Mouse (Mus musculus) midbrain, embryonic 16.5 days (tissue): ENCODE data around the gene Rpl32. TPM values are rescaled to one million over a fixed set of nuclear protein-coding genes. Genes with fewer than 3 reads are reported as not detected.
"Not testable (repeated sequence)": the region's sequence is repeated elsewhere in the genome, so short reads cannot be mapped to it uniquely, and the experiment has no call there.

ENCODE experiments used
- ATAC-seq: fragments of 200-750 bp; cut with Nextera tagmentation; 2 replicates; pipeline ENCODE4 v1.8.0; 2017; ENCODE audit warnings: moderate TSS enrichment
- H3K27ac ChIP-seq: fragments of 300-500 bp; sonication (generic); 2 replicates; pipeline ENCODE4 v1.5.1; 2014; ENCODE audit warnings: mild to moderate bottlenecking, low read length, mixed read lengths
- H3K27me3 ChIP-seq: fragments of 300-500 bp; sonication (generic); 2 replicates; pipeline ENCODE4 v1.6.1; 2014; ENCODE audit warnings: low read depth, low read length, mixed read lengths; ENCODE audit not compliant: control insufficient read depth, insufficient read depth
- H3K36me3 ChIP-seq: fragments of 300-500 bp; sonication (generic); 2 replicates; pipeline ENCODE4 v1.6.1; 2014; ENCODE audit warnings: mild to moderate bottlenecking, low read length, moderate library complexity, mixed read lengths; ENCODE audit not compliant: control insufficient read depth, insufficient read depth
- H3K4me1 ChIP-seq: fragments of 300-500 bp; sonication (generic); 2 replicates; pipeline ENCODE4 v1.6.1; 2014; ENCODE audit warnings: mild to moderate bottlenecking, low read length, mixed read lengths; ENCODE audit not compliant: control insufficient read depth, insufficient read depth
- H3K4me2 ChIP-seq: fragments of 300-500 bp; sonication (generic); 2 replicates; pipeline ENCODE4 v1.6.1; 2014; ENCODE audit warnings: mild to moderate bottlenecking, low read length, mixed read lengths
- H3K4me3 ChIP-seq: fragments of 300-500 bp; sonication (generic); 2 replicates; pipeline ENCODE4 v1.5.1; 2014; ENCODE audit warnings: low read depth, mild to moderate bottlenecking, low read length, moderate library complexity, mixed read lengths
- H3K9ac ChIP-seq: fragments of 300-500 bp; sonication (generic); 2 replicates; pipeline ENCODE4 v1.6.1; 2014; ENCODE audit warnings: low read depth, low read length, mixed read lengths
- H3K9me3 ChIP-seq: fragments of 300-500 bp; sonication (generic); replicated peaks from 2 replicates; pipeline ENCODE4 v1.6.1; 2014; ENCODE audit warnings: mild to moderate bottlenecking, low read length, mixed read lengths; ENCODE audit not compliant: control insufficient read depth, poor library complexity, severe bottlenecking
- WGBS: fragments of 180-500 bp; shearing (Covaris S2); extraction: QIAGEN DNeasy Blood & Tissue Kit; methylation state at CpG from one replicate; pipeline ENCODE4 v1.1.7; 2014; 5-methylcytosine and 5-hydroxymethylcytosine counted together
- polyA plus RNA-seq: library from polyadenylated mRNA; unstranded; fragments of >200 nt; fragmentation: Nextera tagmentation; extraction: Ambion mirVana; gene quantifications from 2 replicates; pipeline ENCODE4 v1.2.1, GENCODE M21; 2015

Rpl32 gene
- polyA plus RNA-seq, 1 experiment from 2014 or later = 855 TPM

- H3K27me3 ChIP-seq = no peaks in the 10 kb centered on the region
- no peak for ATAC-seq
- H3K27ac ChIP-seq = no peak overlapping the region
- H3K4me1 ChIP-seq = no peaks in the 10 kb centered on the region
- H3K36me3 ChIP-seq = peaks cover 5% of the 10 kb centered on the region; the same call in 1 of the 2 replicates
- WGBS = 58% methylated on average over 5 of the region's 8 CpGs
- no peaks in the 10 kb centered on the region for H3K9me3 ChIP-seq
- no peak overlapping the region for H3K4me3 ChIP-seq
- no peak overlapping the region for H3K9ac ChIP-seq
- no peak overlapping the region for H3K4me2 ChIP-seq
These were observed 38.3 kb upstream of the Rpl32 start for GRCm38 (mm10) chr6:115846640-115847411.

GRCm38 (mm10) chr6:115845006-115845405 is 36.5 kb upstream of the Rpl32 start:
- H3K4me3 ChIP-seq = no peak overlapping the region
- H3K27ac ChIP-seq = no peak overlapping the region
- no peaks in the 10 kb centered on the region for H3K9me3 ChIP-seq
- peaks cover 8% of the 10 kb centered on the region; the same call in 1 of the 2 replicates for H3K36me3 ChIP-seq
- H3K4me2 ChIP-seq = no peak overlapping the region
- WGBS = 93% methylated on average over 4 of the region's 4 CpGs
- ATAC-seq = no peak
- no peaks in the 10 kb centered on the region for H3K4me1 ChIP-seq
- no peaks in the 10 kb centered on the region for H3K27me3 ChIP-seq
- H3K9ac ChIP-seq = no peak overlapping the region

- Histone ChIP-seq H3K4me1 (peaks cover 3% of the 10 kb centered on the region; the same call in 1 of the 2 replicates), H3K4me2 (peak overlapping the region; percentile 80), H3K9ac (peak overlapping the region; percentile 51; the same call in 1 of the 2 replicates), H3K36me3 (peaks cover 4% of the 10 kb centered on the region; the same call in 1 of the 2 replicates), H3K27ac (no peak overlapping the region), H3K4me3 (peak overlapping the region; percentile 40), H3K27me3 (no peaks in the 10 kb centered on the region), H3K9me3 (no peaks in the 10 kb centered on the region)
- peak; percentile 27; the same call in 1 of the 2 replicates for ATAC-seq
- WGBS = 76% methylated on average over 5 of the region's 5 CpGs
These were observed 30.2 kb upstream of the Rpl32 start for GRCm38 (mm10) chr6:115838745-115839144.

GRCm38 (mm10) chr6:115838161-115838597 is 29.6 kb upstream of the Rpl32 start, which contains the start of gene Efcab12:
Gene Efcab12 (minus strand): TSS chr6:115838412.
- Histone ChIP-seq H3K4me2 (peak within 1 kb of the TSS; percentile 80), H3K27me3 (no peaks in the 10 kb centered on the region), H3K9me3 (no peaks in the 10 kb centered on the region), H3K36me3 (peaks cover 4% of the 10 kb centered on the region; the same call in 1 of the 2 replicates), H3K27ac (peak within 1 kb of the TSS; percentile 19; the same call in 1 of the 2 replicates), H3K9ac (peak within 1 kb of the TSS; percentile 51; the same call in 1 of the 2 replicates), H3K4me3 (peak within 1 kb of the TSS; percentile 40), H3K4me1 (peaks cover 3% of the 10 kb centered on the region; the same call in 1 of the 2 replicates)
- peak; percentile 96 for ATAC-seq
- under 1% methylated on average over 19 of the region's 19 CpGs for WGBS

GRCm38 (mm10) chr6:115833861-115834260 is 25.3 kb upstream of the Rpl32 start:
- H3K4me2 ChIP-seq = no peak overlapping the region
- H3K27me3 ChIP-seq = no peaks in the 10 kb centered on the region
- H3K27ac ChIP-seq = no peak overlapping the region
- H3K36me3 ChIP-seq = no peaks in the 10 kb centered on the region
- no peak overlapping the region for H3K9ac ChIP-seq
- no peak for ATAC-seq
- H3K4me1 ChIP-seq = peaks cover 3% of the 10 kb centered on the region; the same call in 1 of the 2 replicates
- H3K4me3 ChIP-seq = no peak overlapping the region
- H3K9me3 ChIP-seq = no peaks in the 10 kb centered on the region

- Histone ChIP-seq H3K27ac (no peak overlapping the region), H3K4me2 (no peak overlapping the region), H3K9me3 (no peaks in the 10 kb centered on the region), H3K36me3 (no peaks in the 10 kb centered on the region), H3K9ac (no peak overlapping the region), H3K4me1 (peaks cover under 1% of the 10 kb centered on the region; the same call in 1 of the 2 replicates), H3K27me3 (no peaks in the 10 kb centered on the region), H3K4me3 (no peak overlapping the region)
- ATAC-seq = no peak
- 91% methylated on average over 2 of the region's 2 CpGs for WGBS
These were observed 23.8 kb upstream of the Rpl32 start for GRCm38 (mm10) chr6:115832152-115832850.

GRCm38 (mm10) chr6:115830779-115831601 is 22.4 kb upstream of the Rpl32 start:
- no peak overlapping the region for H3K4me3 ChIP-seq
- no peaks in the 10 kb centered on the region for H3K4me1 ChIP-seq
- 82% methylated on average over 6 of the region's 6 CpGs for WGBS
- no peaks in the 10 kb centered on the region for H3K27me3 ChIP-seq
- H3K4me2 ChIP-seq = no peak overlapping the region
- ATAC-seq = no peak
- no peaks in the 10 kb centered on the region for H3K9me3 ChIP-seq
- H3K36me3 ChIP-seq = no peaks in the 10 kb centered on the region
- no peak overlapping the region for H3K27ac ChIP-seq
- no peak overlapping the region for H3K9ac ChIP-seq

GRCm38 (mm10) chr6:115823850-115824464 is 15.4 kb upstream of the Rpl32 start:
- H3K9ac ChIP-seq, H3K4me1 ChIP-seq, H3K9me3 ChIP-seq, H3K27ac ChIP-seq, H3K27me3 ChIP-seq, H3K4me3 ChIP-seq, H3K36me3 ChIP-seq: not testable (repeated sequence)
- ATAC-seq = peak; percentile 78; the same call in 1 of the 2 replicates
- WGBS = 2% methylated on average over 5 of the region's 11 CpGs
- H3K4me2 ChIP-seq = peak overlapping the region; percentile 24; the same call in 1 of the 2 replicates
